Mouse (Mus musculus) cortical plate, adult 2 months (tissue): ENCODE data around the gene Ptpru. TPM values are rescaled to one million over a fixed set of nuclear protein-coding genes. Genes with fewer than 3 reads are reported as not detected.

Experiments used
- H3K27ac ChIP-seq: fragments of 200-500 bp; 2 replicates; pipeline ENCODE4 v1.5.1; 2012; ENCODE audit warnings: low read length, control low read depth, inconsistent platforms; ENCODE audit not compliant: insufficient read depth
- H3K4me1 ChIP-seq: fragments of 200-500 bp; 2 replicates; pipeline ENCODE4 v1.6.1; 2011; ENCODE audit warnings: low read length; ENCODE audit not compliant: control insufficient read depth, insufficient read depth
- H3K4me3 ChIP-seq: fragments of 200-500 bp; 2 replicates; pipeline ENCODE4 v1.5.1; 2011; ENCODE audit warnings: mild to moderate bottlenecking, low read length, control low read depth; ENCODE audit not compliant: insufficient read depth
- CTCF ChIP-seq: fragments of 200-500 bp; IDR thresholded peaks from 2 replicates; pipeline ENCODE4 v1.5.1; 2011; ENCODE audit warnings: mild to moderate bottlenecking, control low read depth, low read length; ENCODE audit not compliant: insufficient read depth; ENCODE audit errors: extremely low read depth
- POLR2A ChIP-seq: fragments of 200-500 bp; IDR thresholded peaks from 2 replicates; pipeline ENCODE4 v1.6.1; 2011; ENCODE audit warnings: mild to moderate bottlenecking, low read length, control low read depth; ENCODE audit not compliant: insufficient read depth; ENCODE audit errors: extremely low read depth
- polyA plus RNA-seq: library from polyadenylated mRNA; depleted of rRNA; stranded (reverse); fragments of >200 nt; gene quantifications from 2 replicates; pipeline ENCODE4 v1.2.3, GENCODE M21; 2012; rRNA removed

Ptpru gene
- polyA plus RNA-seq, 1 experiment: 46.1 TPM

DNA sequence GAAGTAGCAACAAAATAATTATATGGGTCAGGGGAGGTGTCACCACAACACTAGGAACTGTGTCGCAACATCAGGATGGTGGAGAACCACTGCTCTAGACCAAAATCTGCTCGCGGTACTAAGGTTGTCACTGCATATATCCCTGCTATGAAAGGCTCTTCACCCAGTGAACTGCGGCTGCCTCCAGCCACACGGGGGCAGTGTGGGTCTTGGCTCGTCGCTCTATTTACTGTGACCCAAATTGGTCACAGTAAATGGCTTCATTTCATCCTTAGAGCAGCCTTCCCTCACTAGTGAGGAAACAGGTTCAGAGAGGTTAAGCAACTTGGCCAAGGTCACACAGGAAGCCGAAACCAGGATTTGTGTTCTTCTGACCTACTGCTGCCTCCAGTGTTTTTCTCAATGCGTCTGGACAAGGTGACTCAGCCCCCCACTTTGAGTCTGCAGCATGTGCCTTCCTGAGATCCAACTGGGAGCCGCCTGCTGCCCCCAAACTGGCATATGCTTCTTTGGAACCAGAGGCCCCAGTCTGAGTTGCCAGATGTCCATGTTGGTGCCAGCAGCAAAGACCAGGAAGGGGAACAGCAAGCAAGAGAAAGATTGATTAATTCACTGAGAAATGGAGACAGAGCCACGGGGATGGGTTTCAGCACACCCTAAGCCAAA is 114.5 kb downstream of the Ptpru start:
- TF ChIP-seq POLR2A (no peak), CTCF (peak; percentile 47; the same call in 1 of the 2 replicates)
- H3K4me3 ChIP-seq: no peak overlapping the region
- H3K27ac ChIP-seq: no peak overlapping the region
- H3K4me1 ChIP-seq: peaks cover 2% of the 10 kb centered on the region

DNA sequence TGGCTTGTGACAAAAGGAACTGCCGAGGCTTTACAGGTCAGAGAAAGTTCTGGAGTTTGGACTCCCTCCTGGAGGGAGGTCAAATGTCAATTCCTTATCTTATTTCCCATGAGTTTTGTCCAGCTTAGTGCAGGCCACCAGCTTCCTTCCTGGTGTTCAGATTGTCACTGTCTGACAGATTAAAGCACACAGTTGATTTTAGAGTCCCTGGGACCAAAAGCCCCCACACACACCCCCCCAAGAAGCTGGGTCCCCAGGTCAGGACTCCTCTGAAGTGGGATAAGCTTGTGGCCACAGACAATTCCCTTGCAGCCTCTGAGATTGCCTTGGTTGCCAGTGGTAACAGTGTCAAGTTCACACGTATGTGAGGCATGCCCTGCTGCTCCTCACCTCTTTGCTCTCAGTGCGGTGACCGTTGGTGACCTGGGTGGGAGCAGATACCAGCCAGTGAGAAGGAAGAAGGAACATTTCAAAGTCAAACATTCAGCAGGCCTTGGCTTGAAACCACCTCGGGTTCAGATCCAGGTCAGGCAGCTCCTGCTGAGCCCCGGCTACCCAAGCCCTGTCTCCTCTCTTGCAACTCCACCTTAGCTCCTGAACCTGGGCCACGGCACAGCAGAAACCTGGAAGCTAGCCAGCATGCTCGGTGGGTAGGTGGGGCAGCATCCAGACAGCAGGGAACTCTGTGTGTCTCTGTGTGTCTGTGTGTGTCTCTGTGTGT is 115.8 kb downstream of the Ptpru start:
- TF ChIP-seq CTCF: no peak
- Histone ChIP-seq H3K4me1 (peaks cover 2% of the 10 kb centered on the region), H3K27ac (no peak overlapping the region), H3K4me3 (no peak overlapping the region)

DNA sequence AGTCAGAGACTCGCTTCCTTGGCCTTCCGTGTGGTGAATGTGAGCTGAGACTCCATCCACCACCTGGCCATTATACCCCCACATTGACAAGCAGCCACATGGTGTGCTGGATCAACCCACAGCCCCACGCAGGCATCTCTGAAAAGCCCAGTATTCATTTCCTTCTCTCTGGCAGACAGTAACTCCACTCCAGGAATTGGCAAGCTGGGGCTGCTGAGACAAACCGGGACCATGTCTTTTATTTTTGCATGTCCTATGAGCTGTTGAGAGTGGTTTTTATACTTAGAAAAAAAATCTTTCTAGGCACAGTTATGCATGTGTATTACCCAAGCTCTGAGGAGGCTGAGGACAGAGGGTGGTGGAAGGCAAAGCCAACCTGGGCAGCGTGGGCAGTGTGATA is 118.9 kb downstream of the Ptpru start:
- Histone ChIP-seq H3K4me3 (no peak overlapping the region), H3K27ac (no peak overlapping the region), H3K4me1 (peaks cover 2% of the 10 kb centered on the region; the same call in 1 of the 2 replicates)
- TF ChIP-seq POLR2A (no peak), CTCF (no peak)

Other genes starting within 250 kb of the Ptpru start
- 45.2 and 51.4 TPM in 2 replicates for gene Mecr, start 5.2 kb upstream of the Ptpru start, polyA plus RNA-seq
- 67.9 and 71.5 TPM in 2 replicates for gene Srsf4, start 35.3 kb upstream of the Ptpru start, polyA plus RNA-seq
- gene Tmem200b, start 83.5 kb upstream of the Ptpru start, polyA plus RNA-seq: 6.2 and 9.0 TPM in 2 replicates
- 0.10 and 0.19 TPM in 2 replicates for gene Gm10300, start 236.4 kb upstream of the Ptpru start, polyA plus RNA-seq
- gene Epb41, start 237.0 kb upstream of the Ptpru start, polyA plus RNA-seq: 36.5 and 37.8 TPM in 2 replicates